Mouse (Mus musculus) limb, embryonic 15.5 days (tissue): Measurements from ENCODE around the gene Bcas3. TPM values are rescaled to one million over a fixed set of nuclear protein-coding genes. Genes with fewer than 3 reads are reported as not detected.
A peak's percentile ranks its signal among the peaks of the same experiment; 100 is the strongest.

ENCODE experiments used
- ATAC-seq: fragments of 200-750 bp; cut with Nextera tagmentation; 2 replicates; pipeline ENCODE4 v1.8.0; 2017; ENCODE audit warnings: low read depth, moderate TSS enrichment; ENCODE audit not compliant: insufficient number of reproducible peaks, low FRiP score, low TSS enrichment
- H3K27ac ChIP-seq: fragments of 300-500 bp; sonication (generic); 2 replicates; pipeline ENCODE4 v1.5.1; 2015; ENCODE audit warnings: moderate library complexity, mild to moderate bottlenecking, inconsistent platforms
- H3K27me3 ChIP-seq: fragments of 300-500 bp; sonication (generic); 2 replicates; pipeline ENCODE4 v1.6.1; 2015; ENCODE audit warnings: inconsistent platforms
- H3K36me3 ChIP-seq: fragments of 300-500 bp; sonication (generic); 2 replicates; pipeline ENCODE4 v1.6.1; 2015; ENCODE audit warnings: inconsistent platforms
- H3K4me1 ChIP-seq: fragments of 300-500 bp; sonication (generic); 2 replicates; pipeline ENCODE4 v1.6.1; 2015; ENCODE audit warnings: inconsistent platforms
- H3K4me2 ChIP-seq: fragments of 300-500 bp; sonication (generic); 2 replicates; pipeline ENCODE4 v1.6.1; 2015; ENCODE audit warnings: mild to moderate bottlenecking, inconsistent platforms
- H3K4me3 ChIP-seq: fragments of 300-500 bp; sonication (generic); 2 replicates; pipeline ENCODE4 v1.5.1; 2015; ENCODE audit warnings: mild to moderate bottlenecking, inconsistent platforms
- H3K9ac ChIP-seq: fragments of 300-500 bp; sonication (generic); 2 replicates; pipeline ENCODE4 v1.6.1; 2015; ENCODE audit warnings: inconsistent platforms
- H3K9me3 ChIP-seq: fragments of 300-500 bp; sonication (generic); 2 replicates; pipeline ENCODE4 v1.6.1; 2016; ENCODE audit warnings: inconsistent platforms
- WGBS: fragments of 180-500 bp; shearing (Covaris S2); methylation state at CpG from one replicate; pipeline ENCODE4 v1.1.7; 2015; 5-methylcytosine and 5-hydroxymethylcytosine counted together
- microRNA-seq: library from miRNA; unstranded; fragments of <30 nt; microRNA quantifications from one replicate; pipeline ENCODE4, GENCODE M21; 2016
- polyA plus RNA-seq: library from polyadenylated mRNA; unstranded; fragments of >200 nt; fragmentation: Nextera tagmentation; extraction: Ambion mirVana; gene quantifications from 2 replicates; pipeline ENCODE4 v1.2.1, GENCODE M21; 2015

The Bcas3 gene
- polyA plus RNA-seq, 1 experiment from 2014 or later, result 23.6 TPM

- no peak within 1 kb of the TSS for H3K4me3 ChIP-seq
- no peak for ATAC-seq
- H3K4me2 ChIP-seq, result peak within 1 kb of the TSS; percentile 43; the same call in 1 of the 2 replicates
These were observed 497.3 kb downstream of the Bcas3 start, which contains the start of gene Gm11444 for GRCm38 (mm10) chr11:85850233-85850632. Gm11444 (minus strand) TSS chr11:85850333.

GRCm38 (mm10) chr11:85850758-85851157 is 497.8 kb downstream of the Bcas3 start:
- Histone ChIP-seq H3K9ac (no peak overlapping the region), H3K27me3 (peaks cover 7% of the 10 kb centered on the region), H3K4me3 (no peak overlapping the region), H3K36me3 (no peaks in the 10 kb centered on the region), H3K4me2 (no peak overlapping the region), H3K27ac (no peak overlapping the region), H3K9me3 (no peaks in the 10 kb centered on the region), H3K4me1 (peaks cover 2% of the 10 kb centered on the region; the same call in 1 of the 2 replicates)
- ATAC-seq, result no peak
- WGBS, result 55% methylated on average over 6 of the region's 6 CpGs

More at GRCm38 (mm10) chr11:85850233-85850632, 497.3 kb downstream of the Bcas3 start, which contains the start of gene Gm11444:
- no peak within 1 kb of the TSS for H3K27ac ChIP-seq
- H3K4me1 ChIP-seq, result peaks cover 2% of the 10 kb centered on the region; the same call in 1 of the 2 replicates
- H3K36me3 ChIP-seq, result no peaks in the 10 kb centered on the region
- H3K9me3 ChIP-seq, result no peaks in the 10 kb centered on the region
- peaks cover 12% of the 10 kb centered on the region for H3K27me3 ChIP-seq
- WGBS, result 86% methylated on average over 6 of the region's 6 CpGs
- H3K9ac ChIP-seq, result no peak within 1 kb of the TSS

- Histone ChIP-seq H3K27ac (no peak overlapping the region), H3K9ac (no peak overlapping the region), H3K27me3 (no peaks in the 10 kb centered on the region), H3K9me3 (no peaks in the 10 kb centered on the region), H3K4me1 (no peaks in the 10 kb centered on the region), H3K36me3 (no peaks in the 10 kb centered on the region), H3K4me3 (no peak overlapping the region), H3K4me2 (no peak overlapping the region)
- 31% methylated on average over 6 of the region's 6 CpGs for WGBS
- ATAC-seq, result no peak
These were observed 505.2 kb downstream of the Bcas3 start for GRCm38 (mm10) chr11:85857997-85858698.

- Histone ChIP-seq H3K4me2 (no peak overlapping the region), H3K9ac (no peak overlapping the region), H3K36me3 (no peaks in the 10 kb centered on the region), H3K4me1 (no peaks in the 10 kb centered on the region), H3K27ac (no peak overlapping the region), H3K4me3 (no peak overlapping the region), H3K9me3 (no peaks in the 10 kb centered on the region), H3K27me3 (no peaks in the 10 kb centered on the region)
- WGBS, result 42% methylated on average over 7 of the region's 7 CpGs
- ATAC-seq, result no peak
These were observed 511.4 kb downstream of the Bcas3 start for GRCm38 (mm10) chr11:85864363-85864762.

Small RNA genes within 50 kb of the gene (microRNA-seq; reads per million reads assigned to microRNA genes)
- gene Mir5110, result not detected

Other genes starting within 250 kb of the Bcas3 start
- gene Usp32, start 213.0 kb upstream of the Bcas3 start, polyA plus RNA-seq, result 3.8 and 3.9 TPM in 2 replicates
- 0.46 and 0.99 TPM in 2 replicates for gene 1700125H20Rik, start 182.8 kb upstream of the Bcas3 start, polyA plus RNA-seq
- gene Appbp2, start 118.0 kb upstream of the Bcas3 start, polyA plus RNA-seq, result 38.8 and 40.0 TPM in 2 replicates
- 13.3 and 15.4 TPM in 2 replicates for gene Ppm1d, start 41.9 kb upstream of the Bcas3 start, polyA plus RNA-seq